Mouse (Mus musculus): ENCODE data around the gene Sco1.

DNA sequence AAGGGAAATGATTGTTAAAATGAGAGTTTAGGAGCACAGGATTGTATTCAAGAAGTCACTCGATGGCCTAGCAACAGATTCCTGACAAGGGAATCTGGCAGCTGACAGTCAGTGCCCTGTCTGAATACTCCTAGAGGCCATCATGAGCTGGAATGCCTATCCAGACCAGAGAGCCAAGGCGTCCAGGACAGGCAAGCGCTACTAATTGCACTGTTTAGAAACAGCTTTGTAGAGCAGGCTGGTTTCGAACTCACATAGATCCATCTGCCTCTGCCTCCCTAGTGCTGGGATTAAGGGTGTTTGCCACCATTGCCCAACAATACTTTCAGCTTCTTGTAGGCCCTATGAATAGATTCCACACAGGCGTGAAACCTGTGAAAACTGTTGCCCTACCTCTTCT is 61.8 kb downstream of the Sco1 start:
- TF ChIP-seq GATA1 (IDR thresholded peaks at IDR 0.05; ENCODE audit: low read length) (no peak), TAL1 (IDR thresholded peaks at IDR 0.05; ENCODE audit: low read length) (no peak)

All from erythroblast, embryonic 14.5 days (primary cell).